Mouse (Mus musculus): ENCODE results near the gene Cabp5. TPM values are rescaled to one million over a fixed set of nuclear protein-coding genes. Genes with fewer than 3 reads are reported as not detected.
"Not testable (repeated sequence)": the region's sequence is repeated elsewhere in the genome, so short reads cannot be mapped to it uniquely, and the experiment has no call there.

Gene Cabp5
- not detected in 2 replicates for polyA plus RNA-seq (2012; ENCODE audit: insufficient read depth, low replicate concordance)

DNA sequence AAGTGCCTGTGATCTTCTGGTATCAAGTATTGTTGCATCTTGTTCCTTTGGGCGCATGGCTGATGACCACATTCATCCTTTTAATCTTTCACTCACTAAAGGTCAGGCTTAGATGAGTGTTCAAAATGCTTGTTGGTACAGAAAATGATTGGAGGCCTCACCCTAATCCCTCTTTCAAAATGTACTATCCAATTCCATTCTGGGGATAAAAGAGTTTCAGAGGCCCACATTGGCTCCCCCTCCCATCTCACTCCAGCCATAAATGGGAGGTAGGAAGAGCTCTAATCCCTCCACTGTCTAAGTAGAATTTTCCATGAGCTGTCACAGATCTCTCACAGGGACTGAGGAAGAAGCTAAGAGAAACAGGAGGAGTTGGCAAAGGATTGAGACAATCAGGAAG is at the start of gene Cabp5:
Cabp5 (plus strand) TSS at position 301 of the 400 bp plus-strand sequence.
- no peaks in the 10 kb centered on the region for H3K27me3 ChIP-seq (replicated peaks)
- H3K9me3 ChIP-seq = no peaks in the 10 kb centered on the region
- H3K36me3 ChIP-seq (replicated peaks; ENCODE audit: low read length) = no peaks in the 10 kb centered on the region
- TF ChIP-seq FLI1 (IDR thresholded peaks at IDR 0.05; ENCODE audit: low read length) (no peak), GATA1 (IDR thresholded peaks at IDR 0.05; ENCODE audit: borderline replicate concordance, low read length) (no peak)
- H3K4me1 ChIP-seq = no peaks in the 10 kb centered on the region
- peak within 1 kb of the TSS; percentile 9 for H3K4me3 ChIP-seq (replicated peaks)

- Histone ChIP-seq H3K27me3 (replicated peaks) (no peaks in the 10 kb centered on the region), H3K9me3 (peaks cover 15% of the 10 kb centered on the region), H3K4me1 (no peaks in the 10 kb centered on the region), H3K36me3 (replicated peaks; ENCODE audit: low read length) (peaks cover 28% of the 10 kb centered on the region), H3K4me3 (replicated peaks) (no peak overlapping the region)
- TF ChIP-seq GATA1 (IDR thresholded peaks at IDR 0.05; ENCODE audit: borderline replicate concordance, low read length) = no peak
- TF ChIP-seq FLI1 (IDR thresholded peaks at IDR 0.05; ENCODE audit: low read length) = no peak
Observed at GRCm38 (mm10) chr7:13355943-13356342, 42.0 kb upstream of the Cabp5 start.

GRCm38 (mm10) chr7:13380588-13380987 is 17.3 kb upstream of the Cabp5 start:
- no peak for TF ChIP-seq GATA1 (IDR thresholded peaks at IDR 0.05; ENCODE audit: borderline replicate concordance, low read length)
- TF ChIP-seq FLI1 (IDR thresholded peaks at IDR 0.05; ENCODE audit: low read length) = no peak
- Histone ChIP-seq H3K4me1 (no peaks in the 10 kb centered on the region), H3K36me3 (replicated peaks; ENCODE audit: low read length) (no peaks in the 10 kb centered on the region), H3K9me3 (no peaks in the 10 kb centered on the region), H3K27me3 (replicated peaks) (no peaks in the 10 kb centered on the region), H3K4me3 (replicated peaks) (no peak overlapping the region)

- H3K36me3 ChIP-seq (replicated peaks; ENCODE audit: low read length) = not testable (repeated sequence)
Observed at GRCm38 (mm10) chr7:13450541-13450940, 52.6 kb downstream of the Cabp5 start, which contains the start of gene Bsph1. Bsph1 (plus strand) TSS chr7:13450841.

More at GRCm38 (mm10) chr7:13450541-13450940, 52.6 kb downstream of the Cabp5 start, which contains the start of gene Bsph1:
- H3K4me1 ChIP-seq; H3K9me3 ChIP-seq; H3K4me3 ChIP-seq (replicated peaks); H3K27me3 ChIP-seq (replicated peaks): not testable (repeated sequence)

Other genes with a start within 250 kb of the Cabp5 start
- gene Vmn1r88, start 238.6 kb upstream of the Cabp5 start, polyA plus RNA-seq (2012; ENCODE audit: insufficient read depth, low replicate concordance) = 0.10 and 0.18 TPM in 2 replicates
- gene Vmn1r89, start 185.1 kb upstream of the Cabp5 start, polyA plus RNA-seq (2012; ENCODE audit: insufficient read depth, low replicate concordance) = 0.02 TPM in 1 of 2 replicates, not detected in the other
- 17.7 and 19.6 TPM in 2 replicates for gene Lig1, start 120.8 kb upstream of the Cabp5 start, polyA plus RNA-seq (2012; ENCODE audit: insufficient read depth, low replicate concordance)
- 1.1 TPM in 1 of 2 replicates, not detected in the other for gene Zswim9, start 119.4 kb upstream of the Cabp5 start, polyA plus RNA-seq (2012; ENCODE audit: insufficient read depth, low replicate concordance)
- gene Pla2g4c, start 73.5 kb upstream of the Cabp5 start, polyA plus RNA-seq (2012; ENCODE audit: insufficient read depth, low replicate concordance) = not detected in 2 replicates
- not detected in 2 replicates for gene Bsph1, start 52.7 kb downstream of the Cabp5 start, polyA plus RNA-seq (2012; ENCODE audit: insufficient read depth, low replicate concordance)
- gene Bsph2, start 172.9 kb downstream of the Cabp5 start, polyA plus RNA-seq (2012; ENCODE audit: insufficient read depth, low replicate concordance) = not detected in 2 replicates
- not detected in 2 replicates for gene Sult2a5, start 225.8 kb downstream of the Cabp5 start, polyA plus RNA-seq (2012; ENCODE audit: insufficient read depth, low replicate concordance)

Measured in megakaryocyte, embryonic 14.5 days (primary cell).